Mouse (Mus musculus): ENCODE measurements around the gene Rnf208.
A peak's percentile ranks its signal among the peaks of the same experiment; 100 is the strongest.

Rnf208 gene

DNA sequence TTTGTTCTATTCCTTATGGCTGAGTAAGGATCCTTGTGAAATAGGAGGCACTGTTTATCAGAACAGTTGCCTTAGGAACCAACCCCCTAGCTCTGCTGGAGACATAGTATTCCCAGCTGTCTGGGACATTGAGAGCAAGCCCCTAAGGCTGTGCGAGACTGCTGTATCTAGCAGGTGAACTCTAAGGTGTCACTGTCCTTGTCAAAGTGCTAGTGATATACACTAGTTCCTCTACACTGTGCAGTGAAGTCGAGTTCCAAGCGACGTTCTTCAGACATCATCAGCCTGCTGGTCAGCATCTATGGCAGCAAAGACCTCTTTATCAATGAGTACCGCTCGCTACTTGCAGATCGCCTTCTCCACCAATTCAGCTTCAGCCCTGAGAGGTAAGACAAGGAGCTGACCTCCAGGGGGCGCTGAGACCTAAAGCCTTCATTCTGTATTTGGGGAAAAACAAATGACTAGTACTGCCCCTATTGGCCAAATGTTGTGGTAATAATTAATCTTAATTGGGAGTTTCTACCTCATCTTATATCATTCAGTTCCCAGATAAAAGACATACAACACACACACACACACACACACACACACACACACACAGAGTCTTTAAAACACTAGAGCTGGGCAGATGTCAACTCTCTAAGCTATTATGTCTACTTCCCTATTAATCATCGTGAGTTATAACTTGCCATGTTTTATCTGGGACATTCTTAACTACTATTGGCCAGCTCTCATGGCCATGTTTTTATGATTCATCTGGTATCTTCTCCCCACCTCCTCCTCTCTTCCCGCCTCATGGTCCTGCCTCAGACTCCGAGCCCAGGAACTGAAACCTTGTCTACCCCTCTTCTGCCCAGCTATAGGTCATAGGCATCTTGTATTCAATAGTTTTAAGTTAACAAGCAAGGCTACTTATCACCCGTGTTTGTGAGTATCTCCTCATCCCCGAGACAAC lies 37.1 kb downstream of the Rnf208 start:
- no peak for DNase-seq (ENCODE audit: low read depth, low spot score)

DNA sequence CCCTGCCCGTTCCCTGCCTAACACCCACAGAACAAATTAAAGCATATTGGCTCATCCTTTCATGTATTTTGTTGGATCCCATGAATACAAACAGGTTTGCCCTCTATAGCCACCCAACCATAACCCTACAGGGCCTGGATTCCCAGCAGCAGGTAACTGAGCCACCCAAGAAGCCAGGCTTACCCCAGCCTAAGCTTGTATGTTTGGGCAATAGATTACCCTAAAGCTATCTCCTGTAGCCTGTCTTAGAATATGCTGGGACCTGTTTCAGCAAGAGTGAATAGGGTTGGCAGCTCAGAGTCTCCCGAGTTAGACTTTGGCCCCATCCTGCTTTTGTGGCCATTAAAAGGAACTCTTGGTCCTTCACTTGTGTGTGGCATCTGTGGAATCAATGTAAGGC lies 43.5 kb downstream of the Rnf208 start:
- DNase-seq (ENCODE audit: low read depth, low spot score) = no peak

DNA sequence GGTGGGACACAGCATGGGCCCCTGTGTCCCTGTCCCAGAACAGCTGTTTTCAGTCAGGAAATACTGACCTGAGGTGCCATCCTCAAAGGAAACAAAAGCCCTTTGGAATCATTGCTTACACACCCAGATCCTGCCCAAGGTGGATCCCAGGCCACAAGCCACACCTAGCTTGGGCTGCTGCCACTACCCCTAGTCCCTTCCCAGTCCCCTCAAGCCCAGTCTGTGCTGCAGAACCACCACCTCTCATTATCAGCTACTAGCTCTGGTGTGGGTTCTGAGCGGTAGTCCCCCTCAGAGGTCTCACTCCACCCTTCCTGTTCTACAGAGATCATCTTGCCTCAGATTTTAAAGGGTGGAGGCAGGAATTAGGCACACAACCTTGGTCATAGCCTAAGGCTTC lies 44.3 kb downstream of the Rnf208 start:
- DNase-seq (ENCODE audit: low read depth, low spot score) = no peak

DNA sequence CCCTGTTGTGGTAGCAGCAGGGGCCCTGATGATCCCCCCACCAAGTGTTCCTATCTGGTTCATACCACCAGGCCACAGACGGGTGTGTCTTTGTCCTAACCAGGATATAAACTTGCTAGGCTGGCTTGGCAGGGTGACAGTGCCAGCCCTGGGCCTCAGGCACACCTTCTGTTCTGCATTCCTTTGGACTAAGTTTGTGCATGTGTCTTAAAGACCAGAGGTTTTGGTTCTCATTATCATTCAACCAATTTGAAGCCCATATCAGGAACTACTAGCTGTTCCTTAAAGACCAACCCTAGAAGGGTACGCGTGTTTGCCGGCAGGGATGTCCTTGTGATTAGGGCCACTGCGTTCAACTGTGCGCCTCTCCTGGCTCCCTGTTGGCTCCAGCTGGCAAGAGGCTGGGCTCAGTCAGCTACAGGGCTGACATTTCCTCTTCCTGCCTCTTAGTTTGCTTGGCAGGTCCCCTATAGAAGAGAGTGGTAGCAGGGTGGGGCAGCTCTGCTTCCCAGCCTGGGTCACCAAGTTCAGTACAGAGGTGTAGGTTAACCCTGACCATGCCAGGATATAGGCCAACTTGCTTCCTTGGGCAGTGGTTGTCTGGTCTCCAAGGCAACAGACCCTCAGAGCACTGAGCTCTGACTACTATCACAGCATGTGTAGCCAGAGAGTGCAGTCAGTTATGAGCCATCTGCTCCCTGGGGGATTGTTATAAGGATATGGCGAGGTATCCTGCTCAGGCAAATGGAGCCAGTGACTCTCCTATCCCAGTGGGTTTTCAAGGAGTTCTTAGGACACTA lies 45.0 kb downstream of the Rnf208 start:
- DNase-seq (ENCODE audit: low read depth, low spot score) = no peak

DNA sequence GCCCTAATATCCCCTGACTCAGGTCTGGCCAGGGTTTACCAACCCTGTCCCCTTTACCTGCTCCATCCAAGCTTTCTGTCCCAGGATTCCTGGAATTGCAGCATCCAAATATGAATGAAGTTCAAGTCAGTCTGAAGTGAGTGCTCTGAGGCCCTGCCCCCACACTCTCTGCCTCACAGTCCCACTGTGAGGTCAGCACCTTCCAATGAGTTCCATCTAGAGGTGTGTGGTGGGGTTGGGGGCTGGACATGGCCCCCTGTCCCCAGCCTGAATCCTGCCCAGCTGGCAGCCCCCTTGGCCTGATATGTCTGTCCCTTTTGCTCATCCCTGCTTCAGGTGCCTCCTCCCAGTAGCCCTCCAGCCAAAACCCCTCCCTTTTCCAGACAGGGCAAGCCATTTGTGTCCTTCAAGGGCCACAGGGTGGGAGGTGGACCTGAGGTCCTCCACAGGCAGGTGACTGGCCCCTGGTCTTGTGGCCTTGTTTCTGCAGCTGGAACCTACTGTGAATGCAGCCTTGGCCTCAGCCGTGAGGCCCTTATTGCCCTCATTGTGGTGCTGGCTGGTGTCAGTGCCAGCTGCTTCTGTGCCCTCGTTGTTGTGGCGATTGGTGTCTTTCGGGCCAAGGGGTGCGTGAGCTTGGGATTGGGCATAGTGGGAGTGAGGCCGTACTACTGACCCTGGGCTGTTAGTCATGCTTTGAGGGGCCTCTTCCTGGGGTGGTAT lies 46.0 kb downstream of the Rnf208 start, which contains the start of gene Tmem210:
Tmem210 (plus strand) TSS at position 219 of the 723 bp plus-strand sequence.
- DNase-seq (ENCODE audit: low read depth, low spot score) = no peak

DNA sequence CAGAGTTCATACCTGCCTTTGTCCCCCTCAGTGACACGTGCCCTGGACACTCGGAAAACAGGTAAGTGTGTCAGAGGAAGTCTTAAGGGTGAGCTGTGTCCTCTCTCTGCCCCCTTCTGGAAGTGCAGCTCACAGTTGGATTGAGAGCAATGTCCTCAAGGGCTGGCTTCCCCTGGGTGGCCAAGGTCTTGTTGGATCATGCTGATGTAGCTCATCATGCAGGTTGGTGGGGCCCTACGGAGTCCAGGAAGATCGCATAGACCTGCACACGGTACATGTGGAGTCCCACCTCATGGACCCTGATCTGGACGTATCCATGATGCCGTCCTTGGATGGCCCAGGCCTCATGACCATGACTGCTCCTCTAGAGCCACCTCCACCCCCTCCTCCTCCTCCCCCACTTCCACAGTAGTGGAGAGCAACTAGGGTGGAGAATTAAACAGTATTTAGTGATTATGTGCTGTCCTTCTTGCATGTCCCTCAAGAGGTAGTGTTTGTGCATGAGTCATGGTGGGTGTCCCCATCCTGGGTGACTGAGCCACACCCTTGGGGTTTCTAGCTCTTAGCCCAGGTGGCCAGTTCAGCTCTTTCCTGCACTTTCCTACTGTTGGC lies 46.8 kb downstream of the Rnf208 start:
- no peak for DNase-seq (ENCODE audit: low read depth, low spot score)

DNA sequence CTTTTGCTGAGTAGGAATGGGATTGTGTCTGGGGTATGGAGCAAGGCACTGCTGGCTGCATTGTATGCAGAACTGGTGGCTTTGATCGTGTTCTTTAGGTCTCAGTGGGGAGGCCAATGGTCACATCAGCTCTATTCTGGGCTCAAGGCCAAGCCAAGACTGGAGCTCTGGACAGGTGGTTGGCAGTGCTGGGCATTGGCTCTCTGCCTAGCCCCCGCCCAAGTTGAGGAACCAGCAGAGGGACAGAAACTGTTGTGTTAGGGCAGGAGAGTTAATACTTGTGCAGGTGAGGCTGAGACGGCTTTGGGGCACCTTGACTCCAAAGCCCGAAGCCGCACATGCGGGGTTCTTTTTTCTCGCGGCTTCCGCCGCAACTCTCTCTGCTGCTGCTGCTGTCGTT lies 47.6 kb downstream of the Rnf208 start, which contains the start of gene Lrrc26:
Lrrc26 (plus strand) TSS at position 265 of the 400 bp plus-strand sequence.
- no peak for DNase-seq (ENCODE audit: low read depth, low spot score)

DNA sequence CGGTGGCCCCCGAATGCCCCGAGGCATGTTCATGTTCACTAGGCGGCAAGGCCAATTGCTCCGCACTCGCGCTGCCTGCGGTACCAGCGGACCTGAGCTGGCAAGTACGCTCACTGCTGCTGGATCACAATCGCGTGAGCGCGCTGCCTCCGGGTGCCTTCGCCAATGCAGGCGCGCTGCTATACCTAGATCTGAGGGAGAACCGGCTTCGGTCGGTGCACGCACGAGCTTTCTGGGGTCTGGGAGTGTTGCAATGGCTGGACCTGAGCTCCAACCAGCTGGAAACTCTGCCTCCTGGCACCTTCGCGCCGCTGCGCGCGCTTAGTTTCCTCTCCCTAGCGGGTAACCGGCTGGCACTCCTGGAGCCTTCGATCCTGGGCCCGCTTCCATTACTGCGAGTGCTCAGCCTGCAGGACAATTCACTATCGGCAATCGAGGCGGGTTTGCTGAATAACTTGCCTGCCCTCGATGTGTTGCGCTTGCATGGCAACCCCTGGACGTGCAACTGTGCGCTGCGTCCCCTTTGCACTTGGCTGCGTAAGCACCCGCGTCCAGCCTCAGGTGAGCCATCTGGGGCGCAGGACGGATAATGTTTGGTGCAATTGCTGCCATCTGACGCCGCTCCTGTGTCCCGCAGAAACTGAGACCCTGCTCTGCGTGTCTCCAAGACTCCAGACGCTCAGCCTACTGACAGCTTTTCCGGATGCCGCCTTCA lies 48.2 kb downstream of the Rnf208 start:
- DNase-seq (ENCODE audit: low read depth, low spot score) = no peak

DNA sequence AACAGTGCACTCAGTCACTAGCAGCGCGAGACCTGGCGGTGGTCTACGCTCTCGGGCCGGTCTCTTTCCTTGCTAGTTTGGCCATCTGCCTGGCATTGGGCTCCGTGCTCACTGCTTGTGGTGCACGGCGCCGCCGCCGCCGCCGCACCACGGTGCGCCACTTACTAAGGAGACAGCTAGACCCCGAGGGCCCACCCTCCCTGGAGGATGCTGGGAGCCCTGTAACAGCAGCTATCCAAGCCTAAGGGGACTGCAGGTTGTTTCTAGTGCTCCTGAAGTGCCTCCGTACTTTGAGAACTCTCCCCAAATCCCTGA lies 48.7 kb downstream of the Rnf208 start:
- no peak for DNase-seq (ENCODE audit: low read depth, low spot score)

DNA sequence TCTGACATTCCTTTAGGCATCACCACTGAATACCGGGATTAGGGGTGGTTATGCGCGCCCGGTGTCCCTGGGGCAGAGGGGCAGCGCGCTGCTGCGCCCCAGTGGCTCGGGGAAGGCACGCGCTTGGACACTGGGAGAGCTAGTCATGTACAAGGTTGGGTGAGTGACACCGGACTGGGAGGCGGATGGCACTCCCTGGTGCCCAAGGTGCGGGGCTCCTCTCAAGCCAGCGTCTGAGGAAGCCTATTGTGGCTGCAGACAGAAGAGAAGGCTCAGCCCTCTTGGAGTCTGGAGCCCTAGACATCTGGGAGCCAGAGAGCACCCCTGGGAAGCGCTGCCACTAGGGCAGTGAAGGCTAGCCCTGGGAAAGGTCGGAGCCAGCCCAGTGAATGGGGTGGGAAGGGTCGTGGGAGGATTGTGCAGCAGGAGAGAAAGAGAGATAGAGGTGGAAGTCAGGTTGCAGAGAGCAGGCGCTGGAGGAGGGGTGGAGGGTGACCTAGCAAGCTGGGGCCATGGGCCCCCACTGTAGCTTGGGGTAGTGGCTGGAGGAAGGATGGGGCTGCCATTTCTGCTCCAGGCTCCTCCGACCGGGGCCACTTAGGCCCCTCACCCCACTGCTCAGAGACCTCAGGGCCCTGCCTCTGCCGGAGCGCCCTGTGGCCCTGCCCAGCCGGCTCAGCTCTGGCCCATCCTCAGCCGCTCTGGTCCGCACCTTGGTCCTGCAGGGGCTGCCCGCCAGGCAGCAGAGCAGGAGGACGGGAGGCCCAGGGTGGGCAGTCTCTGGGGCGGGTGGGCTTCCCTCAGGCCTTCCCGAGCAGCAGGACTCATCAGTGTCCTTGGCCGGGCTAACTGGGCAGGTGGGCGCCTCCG lies 49.4 kb downstream of the Rnf208 start:
- DNase-seq (ENCODE audit: low read depth, low spot score) = no peak

DNA sequence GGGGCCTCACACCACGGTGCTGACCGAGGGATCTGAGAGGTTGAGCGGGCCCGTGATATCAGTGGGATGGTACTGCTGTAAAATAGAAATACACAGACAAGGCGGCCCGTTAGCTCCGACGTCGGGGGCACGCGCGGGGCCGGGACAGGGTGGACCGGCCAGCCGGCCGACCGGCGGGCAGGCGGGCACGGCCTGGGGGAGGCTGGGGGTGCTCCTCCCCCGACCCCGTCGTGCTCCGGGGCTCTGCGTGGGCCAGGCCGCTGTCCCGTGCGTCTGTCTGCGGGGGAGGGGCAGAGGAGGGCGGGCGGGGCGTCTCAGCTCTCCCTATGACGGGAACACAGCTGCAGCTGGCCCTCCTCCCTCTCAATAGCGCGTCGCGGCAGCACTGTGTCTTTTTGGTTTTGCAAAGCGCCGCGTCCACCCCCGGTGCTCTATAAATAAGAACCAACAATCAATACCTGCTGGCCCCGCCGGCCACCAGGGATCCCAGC lies 50.0 kb downstream of the Rnf208 start:
- no peak for DNase-seq (ENCODE audit: low read depth, low spot score)

DNA sequence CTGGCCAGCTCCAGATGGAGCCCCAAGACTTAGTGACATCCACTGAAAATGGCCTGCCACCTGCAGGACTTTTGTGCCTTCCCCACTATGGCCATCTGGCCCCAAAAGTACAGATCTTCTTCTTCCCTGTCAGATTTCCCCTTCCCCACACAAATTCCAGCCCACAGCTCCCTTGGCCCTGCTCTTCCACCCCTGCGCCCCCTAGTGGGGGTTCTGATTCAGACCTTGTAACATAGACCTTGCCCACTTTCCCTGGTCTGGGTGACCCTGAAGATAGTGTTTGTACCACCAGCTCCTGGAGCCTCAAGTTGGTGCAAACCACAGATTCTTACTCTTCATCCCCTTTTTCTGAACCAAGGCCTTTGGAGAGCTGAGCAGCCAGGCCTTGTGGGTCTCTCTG lies 50.8 kb downstream of the Rnf208 start:
- DNase-seq (ENCODE audit: low read depth, low spot score) = peak; percentile 68

DNA sequence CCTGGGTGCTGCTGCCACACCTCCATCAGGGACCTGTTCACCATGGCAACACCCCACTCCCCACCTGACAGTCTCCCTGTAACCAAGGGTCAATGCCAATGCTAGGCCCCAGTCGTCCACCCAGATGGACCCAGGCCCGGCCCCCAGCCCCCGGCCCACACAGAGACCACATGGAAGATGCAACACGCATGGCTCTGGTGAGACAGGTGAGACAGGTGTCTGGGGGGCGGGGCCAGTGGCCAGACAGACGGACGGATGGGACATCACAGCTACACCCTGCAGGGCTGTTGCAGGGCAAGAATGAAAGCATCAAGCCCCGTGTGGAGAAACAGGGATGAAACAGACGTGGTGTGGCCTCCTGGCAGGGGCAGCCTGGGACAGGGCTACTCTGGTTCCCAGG lies 51.7 kb downstream of the Rnf208 start:
- DNase-seq (ENCODE audit: low read depth, low spot score) = no peak
